Mouse (Mus musculus) forebrain, embryonic 11.5 days (tissue): ENCODE data around the gene Fus. TPM values are rescaled to one million over a fixed set of nuclear protein-coding genes. Genes with fewer than 3 reads are reported as not detected.

Source experiments
- ATAC-seq: fragments of 200-750 bp; cut with Nextera tagmentation; replicated peaks from 2 replicates; pipeline ENCODE4 v1.8.0; 2017; ENCODE audit warnings: moderate TSS enrichment; ENCODE audit not compliant: low FRiP score
- DNase-seq: peaks from one replicate; pipeline ENCODE4 v3.0.0-alpha.2; 2017; ENCODE audit warnings: low spot score
- H3K27ac ChIP-seq: fragments of 300-500 bp; sonication (generic); 2 replicates; pipeline ENCODE4 v1.5.1; 2014; ENCODE audit warnings: low read depth, low read length
- H3K27me3 ChIP-seq: fragments of 300-500 bp; sonication (generic); 2 replicates; pipeline ENCODE4 v1.6.1; 2014; ENCODE audit warnings: mild to moderate bottlenecking, low read length, mixed read lengths; ENCODE audit not compliant: control insufficient read depth, insufficient read depth
- H3K36me3 ChIP-seq: fragments of 300-500 bp; sonication (generic); 2 replicates; pipeline ENCODE4 v1.6.1; 2014; ENCODE audit warnings: mild to moderate bottlenecking, low read length, moderate library complexity, mixed read lengths; ENCODE audit not compliant: control insufficient read depth, insufficient read depth
- H3K4me1 ChIP-seq: fragments of 300-500 bp; sonication (generic); replicated peaks from 2 replicates; pipeline ENCODE4 v1.6.1; 2014; ENCODE audit warnings: low read length, mixed read lengths; ENCODE audit not compliant: control insufficient read depth, insufficient read depth
- H3K4me2 ChIP-seq: fragments of 300-500 bp; sonication (generic); 2 replicates; pipeline ENCODE4 v1.6.1; 2014; ENCODE audit warnings: low read depth, mild to moderate bottlenecking, low read length, moderate library complexity, mixed read lengths; ENCODE audit not compliant: severe bottlenecking
- H3K4me3 ChIP-seq: fragments of 300-500 bp; sonication (generic); 2 replicates; pipeline ENCODE4 v1.5.1; 2014; ENCODE audit warnings: low read depth, low read length
- H3K9ac ChIP-seq: fragments of 300-500 bp; sonication (generic); 2 replicates; pipeline ENCODE4 v1.6.1; 2014; ENCODE audit warnings: low read length
- H3K9me3 ChIP-seq: fragments of 300-500 bp; sonication (generic); 2 replicates; pipeline ENCODE4 v1.6.1; 2016; ENCODE audit warnings: low read length, mixed read lengths; ENCODE audit not compliant: control insufficient read depth
- whole genome bisulfite sequencing: fragments of 180-500 bp; shearing (Covaris S2); extraction: QIAGEN DNeasy Blood & Tissue Kit; methylation state at CpG from one replicate; pipeline ENCODE4 v1.1.7; 2014; 5-methylcytosine and 5-hydroxymethylcytosine counted together
- polyA plus RNA-seq: library from polyadenylated mRNA; unstranded; fragments of >200 nt; fragmentation: Nextera tagmentation; extraction: Ambion mirVana; gene quantifications from 2 replicates; pipeline ENCODE4 v1.2.1, GENCODE M21; 2014

The Fus gene
- polyA plus RNA-seq, 1 experiment from 2014 or later, result 44.7 TPM

DNA sequence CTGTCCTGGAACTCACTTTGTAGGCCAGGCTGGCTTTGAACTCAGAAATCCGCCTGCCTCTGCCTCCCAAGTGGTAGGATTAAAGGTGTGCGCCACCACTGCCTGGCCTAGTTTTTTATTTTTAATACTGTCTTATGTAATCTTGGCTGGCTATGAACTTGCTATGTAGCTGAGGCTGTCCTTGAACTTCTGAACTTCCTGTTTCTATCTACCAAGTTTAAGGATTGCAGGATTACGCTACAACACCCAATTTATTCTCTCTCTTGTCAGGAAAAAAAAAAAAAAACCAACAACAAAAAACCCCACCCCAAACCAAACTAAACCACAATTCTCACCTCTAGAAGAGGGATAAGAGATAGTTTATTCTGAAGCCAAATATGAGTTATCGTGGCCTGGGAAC, 66.4 kb downstream of the Fus start:
- WGBS, result 94% methylated on average over 4 of the region's 4 CpGs
- H3K36me3 ChIP-seq, result no peaks in the 10 kb centered on the region
- H3K9ac ChIP-seq, result no peak overlapping the region
- no peak for ATAC-seq
- H3K4me1 ChIP-seq, result no peaks in the 10 kb centered on the region
- H3K27me3 ChIP-seq, result no peaks in the 10 kb centered on the region
- no peak overlapping the region for H3K4me3 ChIP-seq
- no peak overlapping the region for H3K4me2 ChIP-seq
- no peaks in the 10 kb centered on the region for H3K9me3 ChIP-seq
- H3K27ac ChIP-seq, result no peak overlapping the region
- no peak for DNase-seq

Other genes starting within 250 kb of the Fus start
- 0.63 TPM in 1 of 2 replicates, not detected in the other for gene Ctf2, start 235.3 kb upstream of the Fus start, polyA plus RNA-seq
- gene Fbxl19, start 222.9 kb upstream of the Fus start, polyA plus RNA-seq, result 7.9 and 9.7 TPM in 2 replicates
- gene Orai3, start 197.6 kb upstream of the Fus start, polyA plus RNA-seq, result 6.6 and 7.1 TPM in 2 replicates
- 28.8 and 30.7 TPM in 2 replicates for gene Setd1a, start 190.8 kb upstream of the Fus start, polyA plus RNA-seq
- gene Gm49388, start 181.8 kb upstream of the Fus start, polyA plus RNA-seq, result not detected in 2 replicates
- 6.5 and 7.9 TPM in 2 replicates for gene Hsd3b7, start 166.9 kb upstream of the Fus start, polyA plus RNA-seq
- 10.1 and 13.2 TPM in 2 replicates for gene Stx4a, start 143.2 kb upstream of the Fus start, polyA plus RNA-seq
- 11.1 and 13.0 TPM in 2 replicates for gene Stx1b, start 142.9 kb upstream of the Fus start, polyA plus RNA-seq
- 26.2 and 26.8 TPM in 2 replicates for gene Zfp646, start 91.2 kb upstream of the Fus start, polyA plus RNA-seq
- 32.6 and 32.9 TPM in 2 replicates for gene Zfp668, start 90.6 kb upstream of the Fus start, polyA plus RNA-seq
- gene Prss53, start 76.5 kb upstream of the Fus start, polyA plus RNA-seq, result 0.56 and 0.91 TPM in 2 replicates
- gene Gm21974, start 72.0 kb upstream of the Fus start, polyA plus RNA-seq, result not detected in 2 replicates
- gene Vkorc1, start 71.8 kb upstream of the Fus start, polyA plus RNA-seq, result 47.8 and 48.9 TPM in 2 replicates
- 102 and 139 TPM in 2 replicates for gene Bckdk, start 63.4 kb upstream of the Fus start, polyA plus RNA-seq
- 55.9 and 58.3 TPM in 2 replicates for gene Kat8, start 54.9 kb upstream of the Fus start, polyA plus RNA-seq
- gene Prss8, start 37.4 kb upstream of the Fus start, polyA plus RNA-seq, result 1.8 and 3.1 TPM in 2 replicates
- 10.4 and 10.7 TPM in 2 replicates for gene Prss36, start 20.7 kb upstream of the Fus start, polyA plus RNA-seq
- 4.2 and 7.0 TPM in 2 replicates for gene Pycard, start 26.4 kb downstream of the Fus start, polyA plus RNA-seq
- gene Trim72, start 36.5 kb downstream of the Fus start, polyA plus RNA-seq, result not detected in 2 replicates
- 0.40 and 0.57 TPM in 2 replicates for gene Itgam, start 95.2 kb downstream of the Fus start, polyA plus RNA-seq
- not detected in 2 replicates for gene Gm49368, start 95.2 kb downstream of the Fus start, polyA plus RNA-seq
- not detected in 2 replicates for gene Itgax, start 162.1 kb downstream of the Fus start, polyA plus RNA-seq
- gene Itgad, start 186.9 kb downstream of the Fus start, polyA plus RNA-seq, result not detected in 2 replicates
- gene Cox6a2, start 238.9 kb downstream of the Fus start, polyA plus RNA-seq, result not detected in 2 replicates